ENCODE assay signal across 8 mouse cellular contexts in the genomic region with DNA sequence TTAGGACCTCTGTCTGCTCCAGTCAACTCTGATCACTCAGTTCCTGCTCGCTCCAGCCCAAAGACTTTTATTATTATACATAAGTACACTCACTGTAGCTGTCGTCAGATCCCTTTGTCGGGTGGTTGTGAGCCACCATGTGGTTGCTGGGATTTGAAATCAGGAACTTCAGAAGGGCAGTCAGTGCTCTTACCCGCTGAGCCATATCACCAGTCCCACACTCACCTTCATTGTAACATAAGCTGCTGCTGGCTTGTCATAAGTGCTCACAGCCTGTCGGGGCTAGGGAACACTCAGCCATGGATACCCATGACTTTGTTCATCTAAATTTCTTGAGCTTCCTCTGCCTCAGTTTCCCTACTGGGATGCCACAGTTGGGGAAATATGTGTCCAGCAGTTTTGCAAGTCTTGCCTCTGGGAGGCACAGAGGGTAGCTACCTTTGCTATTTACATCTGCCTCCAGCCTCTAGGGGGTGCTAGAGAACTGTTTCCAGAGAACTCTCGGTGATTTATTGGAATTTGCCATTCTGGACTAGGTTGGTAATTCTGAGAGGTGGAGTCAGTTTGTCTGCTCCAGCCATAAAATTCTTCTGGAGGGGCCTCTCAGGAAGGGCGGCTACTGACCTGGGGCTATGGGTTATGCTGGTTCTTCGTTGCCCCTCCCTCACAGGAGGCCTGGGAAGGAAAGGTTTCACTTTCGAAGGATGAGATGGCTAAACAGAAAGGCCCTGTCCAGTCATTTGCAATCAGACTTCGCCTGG. TPM values are rescaled to one million over a fixed set of nuclear protein-coding genes. Genes with fewer than 3 reads are reported as not detected.
A peak's percentile ranks its signal among the peaks of the same experiment; 100 is the strongest.
DNase-seq lines count a peak whose midpoint lies in the region; ATAC-seq and TF ChIP-seq lines count a peak whose summit lies in the region.

No protein-coding gene starts in this region.

- H3K27me3 ChIP-seq in testis, adult 2 months (ENCODE audit: control insufficient read depth, insufficient read depth, low read length) = no peaks in the 10 kb centered on the region
- H3K27me3 ChIP-seq in hindbrain, embryonic 14.5 days (ENCODE audit: control insufficient read depth, insufficient read depth, low read length) = peaks cover 41% of the 10 kb centered on the region
- peaks cover 38% of the 10 kb centered on the region for H3K27me3 ChIP-seq in megakaryocyte, embryonic 14.5 days (replicated peaks)
- peaks cover 4% of the 10 kb centered on the region; the same call in 1 of the 2 replicates for H3K27me3 ChIP-seq in stomach, postnatal 0 days (ENCODE audit: control insufficient read depth, insufficient read depth, low read length)

- intact Hi-C loops in left cerebral cortex, postnatal 14 days (cut with DNase I) = no loop called here

- TF ChIP-seq EP300 in stomach, postnatal 0 days (optimal IDR thresholded peaks at IDR 0.05) = no peak

- 14% methylated on average over 10 of the region's 10 CpGs for WGBS in bone marrow, adult 2 months
- WGBS in hindbrain, embryonic 14.5 days = 42% methylated on average over 10 of the region's 10 CpGs
- 31% methylated on average over 10 of the region's 10 CpGs for WGBS in stomach, postnatal 0 days

- ATAC-seq in erythroblast, adult 5-6 weeks (replicated peaks; ENCODE audit: low FRiP score, poor library complexity, severe bottlenecking) = peak; percentile 73
- no peak for ATAC-seq in hindbrain, embryonic 14.5 days (ENCODE audit: low FRiP score)
- no peak for ATAC-seq in stomach, postnatal 0 days (ENCODE audit: low FRiP score, low TSS enrichment)

- no peak overlapping the region for H3K4me2 ChIP-seq in hindbrain, embryonic 14.5 days (replicated peaks)
- peak overlapping the region; percentile 43 for H3K4me2 ChIP-seq in stomach, postnatal 0 days (replicated peaks; ENCODE audit: low read depth)

- H3K9me3 ChIP-seq in hindbrain, embryonic 14.5 days (ENCODE audit: control insufficient read depth, low read length) = no peaks in the 10 kb centered on the region
- no peaks in the 10 kb centered on the region for H3K9me3 ChIP-seq in megakaryocyte, embryonic 14.5 days
- no peaks in the 10 kb centered on the region for H3K9me3 ChIP-seq in stomach, postnatal 0 days (ENCODE audit: control insufficient read depth, low read length)

- H3K27ac ChIP-seq in testis, adult 2 months (ENCODE audit: control insufficient read depth, insufficient read depth, low read depth, low read length) = no peak overlapping the region
- H3K27ac ChIP-seq in bone marrow, adult 2 months (ENCODE audit: control insufficient read depth, insufficient read depth, low read depth, low read length, poor library complexity) = no peak overlapping the region
- no peak overlapping the region for H3K27ac ChIP-seq in hindbrain, embryonic 14.5 days
- H3K27ac ChIP-seq in stomach, postnatal 0 days (replicated peaks) = 0 out of 2 replicates have a peak overlapping the region, but pooled peaks have one; percentile 20

- H3K4me3 ChIP-seq in testis, adult 2 months (ENCODE audit: control insufficient read depth, low read depth, low read length) = peak overlapping the region; percentile 10; the same call in 1 of the 2 replicates
- peak overlapping the region; percentile 64 for H3K4me3 ChIP-seq in bone marrow, adult 2 months (replicated peaks; ENCODE audit: control insufficient read depth, low read depth, low read length)
- H3K4me3 ChIP-seq in hindbrain, embryonic 14.5 days (replicated peaks; ENCODE audit: low read length) = no peak overlapping the region
- H3K4me3 ChIP-seq in megakaryocyte, embryonic 14.5 days (replicated peaks) = peak overlapping the region; percentile 92
- peak overlapping the region; percentile 14; the same call in 1 of the 2 replicates for H3K4me3 ChIP-seq in stomach, postnatal 0 days (ENCODE audit: low read depth, low read length)

- peaks cover 9% of the 10 kb centered on the region for H3K4me1 ChIP-seq in testis, adult 2 months (ENCODE audit: control insufficient read depth, insufficient read depth, low read length)
- H3K4me1 ChIP-seq in bone marrow, adult 2 months (ENCODE audit: control insufficient read depth, insufficient read depth, low read length) = peaks cover 8% of the 10 kb centered on the region; the same call in 1 of the 2 replicates
- peaks cover 20% of the 10 kb centered on the region for H3K4me1 ChIP-seq in hindbrain, embryonic 14.5 days (replicated peaks; ENCODE audit: control insufficient read depth, insufficient read depth, low read length)
- H3K4me1 ChIP-seq in megakaryocyte, embryonic 14.5 days = peaks cover 53% of the 10 kb centered on the region
- peaks cover 12% of the 10 kb centered on the region; the same call in 1 of the 2 replicates for H3K4me1 ChIP-seq in stomach, postnatal 0 days (replicated peaks; ENCODE audit: control insufficient read depth, insufficient read depth)

- no peak overlapping the region for H3K9ac ChIP-seq in hindbrain, embryonic 14.5 days
- H3K9ac ChIP-seq in stomach, postnatal 0 days (ENCODE audit: low read length) = peak overlapping the region; percentile 45; the same call in 1 of the 2 replicates

- DNase-seq in testis, postnatal 14 days (ENCODE audit: low spot score) = no peak
- peak; percentile 73 for DNase-seq in hindbrain, embryonic 14.5 days (ENCODE audit: low spot score)
- peak; percentile 74 to 77 for DNase-seq in left cerebral cortex, postnatal 14 days (ENCODE audit: low spot score in 2 of 2)
- peak; percentile 67 for DNase-seq in stomach, postnatal 0 days (ENCODE audit: low spot score)

- TF ChIP-seq CTCF in testis, adult 2 months (IDR thresholded peaks at IDR 0.05; ENCODE audit: control insufficient read depth, insufficient read depth, insufficient replicate concordance, low read depth, low read length) = peak; percentile 18; the same call in 1 of the 2 replicates
- peak; percentile 39; the same call in 1 of the 2 replicates for TF ChIP-seq CTCF in bone marrow, adult 2 months (IDR thresholded peaks at IDR 0.05; ENCODE audit: control insufficient read depth, insufficient read depth, low read length)
- peak; percentile 87 for TF ChIP-seq CTCF in stomach, postnatal 0 days (IDR thresholded peaks at IDR 0.05; ENCODE audit: low read depth)

- no peaks in the 10 kb centered on the region for H3K36me3 ChIP-seq in testis, adult 2 months (ENCODE audit: control insufficient read depth, insufficient read depth, low read length)
- peaks cover 27% of the 10 kb centered on the region for H3K36me3 ChIP-seq in hindbrain, embryonic 14.5 days (replicated peaks; ENCODE audit: control insufficient read depth, insufficient read depth)
- H3K36me3 ChIP-seq in megakaryocyte, embryonic 14.5 days (replicated peaks; ENCODE audit: low read length) = peaks cover 27% of the 10 kb centered on the region
- peaks cover 10% of the 10 kb centered on the region; the same call in 1 of the 2 replicates for H3K36me3 ChIP-seq in stomach, postnatal 0 days (ENCODE audit: control insufficient read depth, insufficient read depth, low read length)

- no peak for TF ChIP-seq POLR2A in testis, adult 2 months (IDR thresholded peaks at IDR 0.05; ENCODE audit: control insufficient read depth, low read depth, low read length)
- no peak for TF ChIP-seq POLR2A in bone marrow, adult 2 months (IDR thresholded peaks at IDR 0.05; ENCODE audit: borderline replicate concordance, control insufficient read depth, low read depth, low read length)

RNA-seq across cellular contexts. Expression of gene Kremen2, which starts 3.2 kb away (rescaled TPM):
- polyA plus RNA-seq in testis, adult 2 months (2012; rRNA removed) = 0.80 and 0.97 TPM in 2 replicates
- polyA plus RNA-seq in bone marrow, adult 2 months (2011; ENCODE audit: insufficient read depth, insufficient read length, low replicate concordance, missing spikeins) = not detected in 2 replicates
- not detected in 2 replicates for total RNA-seq in erythroblast, adult 5-6 weeks (2015; ENCODE audit: low replicate concordance)
- total RNA-seq in erythroblast, adult 5-6 weeks (2017; ENCODE audit: low replicate concordance) = not detected in 2 replicates
- polyA plus RNA-seq in hindbrain, embryonic 14.5 days (2014; fragmentation: Nextera tagmentation; extraction: Ambion mirVana) = 0.74 and 0.90 TPM in 2 replicates
- under 1 TPM; 0.40 to 0.48 TPM for total RNA-seq in left cerebral cortex, postnatal 14 days (2021)
- polyA plus RNA-seq in megakaryocyte, embryonic 14.5 days (2012; ENCODE audit: insufficient read depth, low replicate concordance) = not detected in 2 replicates
- 2.7 and 3.0 TPM in 2 replicates for polyA plus RNA-seq in stomach, postnatal 0 days (2015; fragmentation: Nextera tagmentation; extraction: Ambion mirVana)

RNA-seq across cellular contexts. Expression of gene Paqr4, which starts 8.1 kb away (rescaled TPM):
- polyA plus RNA-seq in testis, adult 2 months (2012; rRNA removed) = 0.69 and 0.85 TPM in 2 replicates
- 6.4 and 8.1 TPM in 2 replicates for polyA plus RNA-seq in bone marrow, adult 2 months (2011; ENCODE audit: insufficient read depth, insufficient read length, low replicate concordance, missing spikeins)
- 1.2 TPM in 1 of 2 replicates, not detected in the other for total RNA-seq in erythroblast, adult 5-6 weeks (2015; ENCODE audit: low replicate concordance)
- total RNA-seq in erythroblast, adult 5-6 weeks (2017; ENCODE audit: low replicate concordance) = 1.4 and 4.3 TPM in 2 replicates
- 57.5 and 62.8 TPM in 2 replicates for polyA plus RNA-seq in hindbrain, embryonic 14.5 days (2014; fragmentation: Nextera tagmentation; extraction: Ambion mirVana)
- 10 to 100 TPM; 54.2 to 56.8 TPM for total RNA-seq in left cerebral cortex, postnatal 14 days (2021)
- 1.7 TPM in 1 of 2 replicates, not detected in the other for polyA plus RNA-seq in megakaryocyte, embryonic 14.5 days (2012; ENCODE audit: insufficient read depth, low replicate concordance)
- polyA plus RNA-seq in stomach, postnatal 0 days (2015; fragmentation: Nextera tagmentation; extraction: Ambion mirVana) = 26.3 and 28.0 TPM in 2 replicates

RNA-seq across cellular contexts. Expression of gene Flywch1, which starts 22.6 kb away (rescaled TPM):
- polyA plus RNA-seq in testis, adult 2 months (2012; rRNA removed) = 155 and 178 TPM in 2 replicates
- polyA plus RNA-seq in bone marrow, adult 2 months (2011; ENCODE audit: insufficient read depth, insufficient read length, low replicate concordance, missing spikeins) = 5.5 and 11.2 TPM in 2 replicates
- total RNA-seq in erythroblast, adult 5-6 weeks (2015; ENCODE audit: low replicate concordance) = 2.1 and 2.3 TPM in 2 replicates
- total RNA-seq in erythroblast, adult 5-6 weeks (2017; ENCODE audit: low replicate concordance) = 3.8 and 4.7 TPM in 2 replicates
- polyA plus RNA-seq in hindbrain, embryonic 14.5 days (2014; fragmentation: Nextera tagmentation; extraction: Ambion mirVana) = 179 and 183 TPM in 2 replicates
- 100 to 1,000 TPM; 173 to 185 TPM for total RNA-seq in left cerebral cortex, postnatal 14 days (2021)
- 6.0 and 53.7 TPM in 2 replicates for polyA plus RNA-seq in megakaryocyte, embryonic 14.5 days (2012; ENCODE audit: insufficient read depth, low replicate concordance)
- 24.2 and 27.3 TPM in 2 replicates for polyA plus RNA-seq in stomach, postnatal 0 days (2015; fragmentation: Nextera tagmentation; extraction: Ambion mirVana)

RNA-seq across cellular contexts. Expression of gene Pkmyt1, which starts 22.7 kb away (rescaled TPM):
- polyA plus RNA-seq in testis, adult 2 months (2012; rRNA removed) = 78.6 and 88.6 TPM in 2 replicates
- 48.5 and 85.5 TPM in 2 replicates for polyA plus RNA-seq in bone marrow, adult 2 months (2011; ENCODE audit: insufficient read depth, insufficient read length, low replicate concordance, missing spikeins)
- 10.0 and 14.2 TPM in 2 replicates for total RNA-seq in erythroblast, adult 5-6 weeks (2015; ENCODE audit: low replicate concordance)
- 7.3 and 9.2 TPM in 2 replicates for total RNA-seq in erythroblast, adult 5-6 weeks (2017; ENCODE audit: low replicate concordance)
- polyA plus RNA-seq in hindbrain, embryonic 14.5 days (2014; fragmentation: Nextera tagmentation; extraction: Ambion mirVana) = 16.9 and 17.7 TPM in 2 replicates
- 1 to 10 TPM; 3.3 to 5.7 TPM for total RNA-seq in left cerebral cortex, postnatal 14 days (2021)
- 43.9 and 71.2 TPM in 2 replicates for polyA plus RNA-seq in megakaryocyte, embryonic 14.5 days (2012; ENCODE audit: insufficient read depth, low replicate concordance)
- polyA plus RNA-seq in stomach, postnatal 0 days (2015; fragmentation: Nextera tagmentation; extraction: Ambion mirVana) = 17.1 and 17.6 TPM in 2 replicates

RNA-seq across cellular contexts. Expression of gene 1520401A03Rik, which starts 26.2 kb away (rescaled TPM):
- 6.7 and 7.1 TPM in 2 replicates for polyA plus RNA-seq in testis, adult 2 months (2012; rRNA removed)
- 0.90 and 3.5 TPM in 2 replicates for polyA plus RNA-seq in bone marrow, adult 2 months (2011; ENCODE audit: insufficient read depth, insufficient read length, low replicate concordance, missing spikeins)
- total RNA-seq in erythroblast, adult 5-6 weeks (2015; ENCODE audit: low replicate concordance) = not detected in 2 replicates
- total RNA-seq in erythroblast, adult 5-6 weeks (2017; ENCODE audit: low replicate concordance) = not detected in 2 replicates
- polyA plus RNA-seq in hindbrain, embryonic 14.5 days (2014; fragmentation: Nextera tagmentation; extraction: Ambion mirVana) = 0.09 and 0.18 TPM in 2 replicates
- total RNA-seq in left cerebral cortex, postnatal 14 days (2021) = under 1 TPM in 1 of 2 experiments, not detected in 1; 0.37 TPM
- polyA plus RNA-seq in megakaryocyte, embryonic 14.5 days (2012; ENCODE audit: insufficient read depth, low replicate concordance) = 0.22 TPM in 1 of 2 replicates, not detected in the other
- 0.04 and 0.16 TPM in 2 replicates for polyA plus RNA-seq in stomach, postnatal 0 days (2015; fragmentation: Nextera tagmentation; extraction: Ambion mirVana)

Comparison
In these comparisons a context has a peak if more than half of its experiments do, and no peak if none do; other contexts are left out.
1. CTCF ChIP-seq: peak in every context shown above with its lines; median percentile 87 in stomach, postnatal 0 days; 39 in bone marrow, adult 2 months; 18 in testis, adult 2 months.